Mouse (Mus musculus): ENCODE results near the gene Ttc23. TPM values are rescaled to one million over a fixed set of nuclear protein-coding genes. Genes with fewer than 3 reads are reported as not detected.

The Ttc23 gene
- polyA plus RNA-seq, 1 experiment = 5.5 TPM

GRCm38 (mm10) chr7:67644291-67644690, 2.9 kb upstream of the Ttc23 start:
- DNase-seq (ENCODE audit: low read depth, low spot score) = no peak
- 35% methylated on average over 8 of the region's 8 CpGs for WGBS

- under 1% methylated on average over 55 of the region's 55 CpGs for WGBS
- peak; percentile 99 for DNase-seq (ENCODE audit: low read depth, low spot score)
Measured at GRCm38 (mm10) chr7:67644833-67645680, 2.2 kb upstream of the Ttc23 start, which contains the start of gene Lrrc28. TSS of gene Lrrc28 (minus strand) at chr7:67645268.

GRCm38 (mm10) chr7:67645681-67646014, 1.6 kb upstream of the Ttc23 start:
- no peak for DNase-seq (ENCODE audit: low read depth, low spot score)
- WGBS = 1% methylated on average over 15 of the region's 15 CpGs

GRCm38 (mm10) chr7:67646131-67646530, 1.1 kb upstream of the Ttc23 start:
- WGBS = 13% methylated on average over 6 of the region's 6 CpGs
- no peak for DNase-seq (ENCODE audit: low read depth, low spot score)

DNA sequence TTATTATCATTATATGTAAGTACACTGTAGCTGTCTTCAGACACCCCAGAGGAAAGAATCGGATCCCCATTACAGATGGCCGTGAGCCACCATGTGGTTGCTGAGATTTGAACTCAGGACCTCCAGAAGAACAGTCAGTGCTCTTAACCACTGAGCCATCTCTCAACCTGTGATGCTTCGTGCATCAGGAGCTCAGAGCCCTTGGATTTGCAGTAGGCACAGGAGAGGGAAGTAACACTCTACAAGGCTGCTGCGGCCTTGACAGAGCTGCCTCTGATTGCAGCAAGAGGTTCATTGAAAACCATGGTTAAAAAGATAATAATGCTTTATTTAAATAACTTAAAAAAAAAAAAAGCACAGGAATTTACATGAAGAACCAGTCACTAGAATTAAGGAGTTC, 1.2 kb downstream of the Ttc23 start:
- WGBS = 62% methylated on average over 4 of the region's 4 CpGs
- no peak for DNase-seq (ENCODE audit: low read depth, low spot score)

- 43% methylated on average over 5 of the region's 5 CpGs for WGBS
- DNase-seq (ENCODE audit: low read depth, low spot score) = no peak
Measured at GRCm38 (mm10) chr7:67652211-67652610, 5.0 kb downstream of the Ttc23 start.

GRCm38 (mm10) chr7:67654668-67655067, 7.5 kb downstream of the Ttc23 start:
- no peak for DNase-seq (ENCODE audit: low read depth, low spot score)
- WGBS = 71% methylated on average over 7 of the region's 7 CpGs

DNA sequence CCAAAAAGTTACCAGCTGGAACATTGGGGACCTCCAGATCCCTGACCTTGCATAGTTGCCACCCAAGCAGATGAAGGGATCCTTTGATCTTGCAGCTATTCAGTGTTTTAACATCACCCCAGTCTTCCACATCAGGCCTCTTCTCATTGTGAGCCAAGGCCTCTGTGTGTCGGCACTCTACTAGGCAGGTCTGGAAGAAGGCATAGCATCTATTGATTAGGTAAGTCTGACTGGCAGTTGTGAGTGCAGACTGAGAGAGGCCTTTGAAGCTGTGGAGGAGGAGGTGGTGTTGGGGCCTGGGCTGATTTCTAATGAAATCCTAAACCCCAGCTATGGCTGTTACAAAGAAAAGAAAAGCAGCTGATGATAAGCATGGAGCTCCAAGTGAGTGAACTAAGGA, 8.0 kb downstream of the Ttc23 start:
- no peak for DNase-seq (ENCODE audit: low read depth, low spot score)
- 53% methylated on average over 1 of the region's 1 CpGs for WGBS

DNA sequence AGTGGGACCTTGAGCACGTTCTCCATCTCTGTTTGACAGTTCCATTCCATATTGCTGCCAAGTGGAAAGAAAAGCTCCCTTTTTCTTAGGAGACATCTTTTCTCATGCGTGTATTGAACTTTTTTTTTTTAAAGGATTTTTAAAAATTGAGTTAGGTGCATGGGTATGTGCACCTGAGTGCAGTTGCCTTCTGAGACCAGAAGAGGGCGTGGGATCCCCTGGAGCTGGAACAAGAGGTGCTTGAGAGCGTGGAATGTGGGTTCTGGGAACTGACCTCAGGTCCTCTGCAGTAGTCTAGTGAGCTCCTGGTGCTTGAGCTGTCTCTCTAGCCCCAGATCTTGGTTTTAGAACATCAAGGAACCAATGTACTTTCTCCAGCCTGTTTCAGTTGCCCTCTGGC, 10.9 kb downstream of the Ttc23 start:
- WGBS = 83% methylated on average over 4 of the region's 4 CpGs

DNA sequence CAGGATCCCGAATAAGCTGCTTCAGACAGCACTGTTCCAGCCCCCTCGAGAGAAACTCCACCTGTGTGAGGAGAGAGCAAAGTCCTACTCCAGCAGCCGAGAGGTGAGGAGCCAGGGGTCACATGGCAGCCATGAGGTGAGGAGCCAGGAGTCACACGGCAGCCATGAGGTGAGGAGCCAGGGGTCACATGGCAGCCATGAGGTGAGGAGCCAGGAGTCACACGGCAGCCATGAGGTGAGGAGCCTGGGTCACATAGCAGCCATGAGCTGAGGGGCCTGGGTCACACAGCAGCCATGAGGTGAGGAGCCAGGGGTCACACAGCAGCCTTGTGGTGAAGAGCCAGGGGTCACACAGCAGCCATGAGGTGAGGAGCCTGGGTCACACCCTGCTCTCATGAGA, 15.2 kb downstream of the Ttc23 start:
- no peak for DNase-seq (ENCODE audit: low read depth, low spot score)
- 69% methylated on average over 5 of the region's 5 CpGs for WGBS

More for the DNA sequence above, 10.9 kb downstream of the Ttc23 start:
- DNase-seq (ENCODE audit: low read depth, low spot score) = no peak

- DNase-seq (ENCODE audit: low read depth, low spot score) = no peak
- WGBS = 82% methylated on average over 14 of the region's 14 CpGs
Measured at GRCm38 (mm10) chr7:67663981-67664694, 16.9 kb downstream of the Ttc23 start.

DNA sequence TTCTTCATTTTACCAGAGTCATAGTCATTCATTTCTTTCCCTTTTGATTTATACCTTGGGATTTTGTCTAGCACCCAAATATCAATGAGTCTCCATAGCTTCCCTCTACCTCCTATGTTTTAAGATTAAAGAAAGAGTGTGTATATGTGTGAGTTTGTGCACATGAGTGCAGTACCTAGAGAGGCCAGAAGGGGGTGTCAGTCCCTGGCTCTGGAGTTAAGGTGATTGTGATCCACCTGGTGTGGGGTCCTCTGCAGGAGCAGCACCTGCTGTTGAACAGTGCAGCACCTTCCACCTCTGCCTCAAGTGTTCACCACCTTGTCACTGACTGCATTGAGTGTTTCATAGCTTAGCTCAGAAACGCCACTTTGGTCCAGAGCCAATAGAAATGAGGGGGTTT, 23.8 kb downstream of the Ttc23 start:
- 78% methylated on average over 1 of the region's 1 CpGs for WGBS
- DNase-seq (ENCODE audit: low read depth, low spot score) = no peak

- DNase-seq (ENCODE audit: low read depth, low spot score) = peak; percentile 57
- WGBS = 8% methylated on average over 10 of the region's 10 CpGs
Measured at GRCm38 (mm10) chr7:67672650-67673049, 25.4 kb downstream of the Ttc23 start.

DNA sequence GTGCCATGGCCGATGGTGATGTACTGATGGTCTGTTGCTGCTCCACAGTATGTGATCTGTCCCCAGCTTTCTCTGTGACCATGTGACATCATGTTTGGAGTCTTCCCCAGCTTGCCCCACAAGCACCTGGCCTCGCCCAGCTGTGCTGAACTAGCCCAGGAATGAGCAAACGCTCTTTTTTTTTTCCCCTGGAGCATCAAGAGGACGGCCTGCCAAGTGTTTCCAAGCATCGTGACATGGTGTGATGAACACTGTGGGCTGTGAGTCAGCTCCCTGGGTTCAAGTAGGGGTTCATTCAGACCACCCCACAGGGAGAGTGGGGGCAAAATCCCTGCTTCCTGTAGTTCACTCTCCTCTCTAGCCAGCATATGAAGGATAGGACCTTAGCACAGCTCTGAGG, 26.4 kb downstream of the Ttc23 start:
- 72% methylated on average over 5 of the region's 5 CpGs for WGBS
- no peak for DNase-seq (ENCODE audit: low read depth, low spot score)

GRCm38 (mm10) chr7:67678878-67679499, 31.8 kb downstream of the Ttc23 start:
- DNase-seq (ENCODE audit: low read depth, low spot score) = no peak
- 89% methylated on average over 16 of the region's 16 CpGs for WGBS

GRCm38 (mm10) chr7:67681078-67681477, 33.9 kb downstream of the Ttc23 start:
- 35% methylated on average over 9 of the region's 9 CpGs for WGBS
- DNase-seq (ENCODE audit: low read depth, low spot score) = no peak

DNA sequence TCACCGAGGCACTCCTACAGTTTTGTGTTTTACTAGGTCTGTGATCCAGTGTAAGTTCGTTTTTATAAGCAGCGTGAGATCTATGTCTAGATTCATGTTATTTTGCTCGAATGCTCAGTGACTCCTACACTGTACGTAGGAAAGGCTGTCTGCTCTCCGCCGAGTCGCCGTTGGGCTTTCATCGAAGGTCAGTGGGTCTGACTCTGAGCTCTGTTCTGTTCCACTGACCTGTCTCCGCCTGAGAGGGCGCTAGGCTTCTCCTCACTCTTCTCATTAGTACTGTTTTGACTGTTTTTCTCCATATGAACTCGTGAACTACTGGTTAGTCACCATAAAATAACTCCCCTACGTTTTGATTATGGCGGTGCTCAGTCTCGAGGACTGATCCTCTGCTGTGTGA, 35.8 kb downstream of the Ttc23 start:
- DNase-seq (ENCODE audit: low read depth, low spot score) = no peak
- 88% methylated on average over 16 of the region's 16 CpGs for WGBS

DNA sequence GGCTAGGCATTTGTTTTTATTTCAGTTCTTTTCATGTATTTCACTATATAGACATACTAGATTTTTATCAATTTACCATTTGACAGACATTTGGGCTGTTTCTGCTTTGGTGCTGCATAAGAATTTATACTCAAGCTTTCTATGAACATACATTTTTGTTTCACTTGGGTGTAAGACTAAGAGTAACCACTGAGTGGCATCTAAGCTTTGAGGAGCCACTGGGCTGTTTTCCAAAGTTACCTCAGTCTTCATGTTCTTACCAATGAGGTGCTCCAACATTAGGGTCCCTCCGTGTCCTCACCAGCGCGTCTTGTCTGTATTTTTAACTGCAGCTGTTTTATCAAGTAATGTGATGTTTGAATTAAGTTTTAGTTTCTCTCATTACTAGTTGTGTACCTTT, 39.3 kb downstream of the Ttc23 start:
- 95% methylated on average over 3 of the region's 3 CpGs for WGBS

DNA sequence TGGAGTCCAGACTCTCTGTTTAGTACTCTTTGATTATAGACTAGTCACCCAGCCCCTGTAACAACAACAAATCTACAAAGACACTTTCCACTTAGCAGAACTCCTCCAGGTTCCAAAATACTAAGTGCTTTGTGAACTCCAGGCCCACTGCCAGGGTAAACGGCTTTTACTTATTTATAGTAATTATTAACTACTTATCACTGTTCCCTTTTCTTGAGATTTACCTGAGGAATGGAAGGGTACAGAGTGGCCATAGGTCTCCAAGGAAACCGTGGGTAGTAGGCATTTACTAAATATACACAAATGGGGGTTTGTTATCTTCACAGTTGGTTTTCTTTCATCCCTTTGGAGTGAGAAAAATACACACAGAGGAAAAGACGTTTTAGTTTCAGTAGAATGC, 41.1 kb downstream of the Ttc23 start:
- DNase-seq (ENCODE audit: low read depth, low spot score) = no peak
- 28% methylated on average over 3 of the region's 3 CpGs for WGBS

More for the DNA sequence above, 39.3 kb downstream of the Ttc23 start:
- DNase-seq (ENCODE audit: low read depth, low spot score) = no peak

- DNase-seq (ENCODE audit: low read depth, low spot score) = no peak
- WGBS = 91% methylated on average over 7 of the region's 7 CpGs
Measured at GRCm38 (mm10) chr7:67689793-67690192, 42.6 kb downstream of the Ttc23 start.

- WGBS = 86% methylated on average over 6 of the region's 6 CpGs
Measured at GRCm38 (mm10) chr7:67691036-67691435, 43.8 kb downstream of the Ttc23 start.

More at GRCm38 (mm10) chr7:67691036-67691435, 43.8 kb downstream of the Ttc23 start:
- DNase-seq (ENCODE audit: low read depth, low spot score) = no peak
